Mouse (Mus musculus): ENCODE measurements at regions not wholly inside any gene's neighbourhood (a gene's known extent, or its start where the extent isn't known, plus 50 kb on each side); places are given as distances from the start of the nearest gene placed in this dataset.

GRCm38 (mm10) chr8:77774551-77775335, 50.5 kb upstream of the Ednra start:
- no peak for DNase-seq (ENCODE audit: low spot score)

GRCm38 (mm10) chr8:77775526-77775925, 51.3 kb upstream of the Ednra start:
- DNase-seq (ENCODE audit: low spot score), result no peak

GRCm38 (mm10) chr8:77777597-77777996, 53.3 kb upstream of the Ednra start:
- no peak for DNase-seq (ENCODE audit: low spot score)

GRCm38 (mm10) chr8:77785676-77786255, 61.5 kb upstream of the Ednra start:
- no peak for DNase-seq (ENCODE audit: low spot score)

- DNase-seq (ENCODE audit: low spot score), result no peak
Measured at GRCm38 (mm10) chr8:77794911-77795310, 70.6 kb upstream of the Ednra start.

- no peak for DNase-seq (ENCODE audit: low spot score)
Measured at GRCm38 (mm10) chr8:77803147-77803903, 79.1 kb upstream of the Ednra start.

GRCm38 (mm10) chr8:77804536-77804935, 80.3 kb upstream of the Ednra start:
- DNase-seq (ENCODE audit: low spot score), result no peak

- no peak for DNase-seq (ENCODE audit: low spot score)
Measured at GRCm38 (mm10) chr8:77804956-77805355, 80.7 kb upstream of the Ednra start.

- DNase-seq (ENCODE audit: low spot score), result no peak
Measured at GRCm38 (mm10) chr8:77805657-77806056, 81.4 kb upstream of the Ednra start.

GRCm38 (mm10) chr8:77814796-77815647, 90.8 kb upstream of the Ednra start:
- no peak for DNase-seq (ENCODE audit: low spot score)

GRCm38 (mm10) chr8:77815648-77815971, 91.3 kb upstream of the Ednra start:
- no peak for DNase-seq (ENCODE audit: low spot score)

- no peak for DNase-seq (ENCODE audit: low spot score)
Measured at GRCm38 (mm10) chr8:77816217-77816616, 92.0 kb upstream of the Ednra start.

GRCm38 (mm10) chr8:77825786-77826185, 101.5 kb upstream of the Ednra start:
- no peak for DNase-seq (ENCODE audit: low spot score)

GRCm38 (mm10) chr8:77826255-77826654, 102.0 kb upstream of the Ednra start:
- no peak for DNase-seq (ENCODE audit: low spot score)

GRCm38 (mm10) chr8:77828079-77828478, 103.8 kb upstream of the Ednra start:
- no peak for DNase-seq (ENCODE audit: low spot score)

- no peak for DNase-seq (ENCODE audit: low spot score)
Measured at GRCm38 (mm10) chr8:77829126-77829748, 105.0 kb upstream of the Ednra start.

- DNase-seq (ENCODE audit: low spot score), result no peak
Measured at GRCm38 (mm10) chr8:77829764-77830163, 105.5 kb upstream of the Ednra start.

- no peak for DNase-seq (ENCODE audit: low spot score)
Measured at GRCm38 (mm10) chr8:77834283-77834682, 110.0 kb upstream of the Ednra start.

- no peak for DNase-seq (ENCODE audit: low spot score)
Measured at GRCm38 (mm10) chr8:77836902-77837489, 112.7 kb upstream of the Ednra start.

GRCm38 (mm10) chr8:77842392-77843139, 118.3 kb upstream of the Ednra start:
- DNase-seq (ENCODE audit: low spot score), result no peak

GRCm38 (mm10) chr8:77843229-77843628, 119.0 kb upstream of the Ednra start:
- no peak for DNase-seq (ENCODE audit: low spot score)
